Mouse (Mus musculus) T-helper 2 cell (primary cell): ENCODE data around the gene Lemd1.

ENCODE experiments used
- in situ Hi-C: fragments of 300-600 bp; cut with MboI, MseI; formaldehyde crosslinking; loops from one replicate; pipeline ENCODE4 v1.15.1; 2025; ENCODE audit warnings: high pct_unique_total_duplicates

Lemd1 gene

DNA sequence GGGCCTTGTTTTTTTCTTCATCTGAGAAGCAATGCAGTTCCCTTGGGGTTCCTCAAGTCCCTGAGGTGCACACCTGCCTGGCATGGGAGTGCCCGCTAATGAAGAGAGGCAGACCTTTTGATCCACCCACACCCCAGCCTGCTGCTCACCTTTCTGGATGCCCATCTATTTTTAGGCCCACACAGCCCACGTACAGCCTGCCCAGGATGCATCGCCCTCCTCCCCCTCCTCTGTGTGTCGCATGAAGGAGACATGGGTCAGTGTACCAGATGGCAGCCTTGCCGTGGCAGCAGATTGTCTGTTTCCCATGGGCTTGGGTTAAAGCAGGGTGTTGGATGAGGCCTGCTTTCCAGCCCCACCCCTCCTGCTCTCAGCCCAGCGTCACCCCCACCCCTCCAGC, 98.7 kb downstream of the Lemd1 start:
- in situ Hi-C loops: loop anchor here (25.0 kb wide), 1 partner anchor 1353 kb away; the partner anchor contains the start of gene Il19

- in situ Hi-C loops: loop anchor here (25.0 kb wide), 1 partner anchor 1354 kb away; the partner anchor contains the start of gene Il19
These were observed 99.9 kb downstream of the Lemd1 start for GRCm38 (mm10) chr1:132290921-132291675.

- in situ Hi-C loops: loop anchor here (25.0 kb wide), 1 partner anchor 1354 kb away; the partner anchor contains the start of gene Il19
These were observed 100.5 kb downstream of the Lemd1 start for GRCm38 (mm10) chr1:132291706-132292105.

DNA sequence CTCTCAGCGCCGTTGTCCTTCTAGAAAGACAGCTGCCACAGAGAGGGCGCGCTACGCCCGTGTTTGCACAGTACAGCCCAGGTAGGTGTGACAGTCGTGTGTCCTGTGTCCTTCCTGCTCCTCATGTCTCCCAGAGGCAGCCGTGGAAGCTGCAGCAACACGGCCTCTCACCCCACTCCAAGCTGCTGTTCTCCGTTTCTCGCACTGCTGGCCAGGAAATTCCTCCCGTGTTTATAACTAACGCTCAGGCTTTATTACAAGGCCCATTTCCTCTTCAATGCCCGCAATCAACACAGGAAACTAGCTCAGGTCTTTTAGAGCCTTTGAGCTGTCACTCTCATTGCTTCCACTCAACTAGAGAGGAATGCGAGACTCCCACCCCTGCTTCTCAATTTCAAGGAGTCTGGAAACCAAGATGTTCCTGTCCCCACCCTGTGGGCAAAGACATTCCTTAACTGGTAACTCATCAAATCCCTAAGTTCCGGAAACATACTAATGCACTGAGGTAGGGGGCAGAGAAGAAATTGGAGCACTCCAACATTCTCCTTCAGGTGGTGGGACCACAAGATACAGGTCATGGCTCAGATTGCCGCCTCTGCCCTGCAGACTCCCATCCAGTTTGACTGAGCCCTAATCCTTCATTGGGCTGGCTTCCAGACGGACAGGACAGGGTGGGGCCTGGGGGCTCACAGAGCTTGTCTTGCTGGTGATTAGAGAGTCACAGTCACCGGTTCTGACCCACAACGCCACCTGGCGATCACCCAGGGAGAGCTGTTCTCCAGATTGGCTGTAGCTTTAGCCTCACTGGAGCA, 101.3 kb downstream of the Lemd1 start:
- in situ Hi-C loops: loop anchor here (25.0 kb wide), 1 partner anchor 1355 kb away; the partner anchor contains the start of gene Il19

- in situ Hi-C loops: loop anchor here (25.0 kb wide), 1 partner anchor 1358 kb away; the partner anchor contains the start of gene Il19
These were observed 104.3 kb downstream of the Lemd1 start for GRCm38 (mm10) chr1:132295506-132295905.

- in situ Hi-C loops: loop anchor here (25.0 kb wide), 1 partner anchor 1359 kb away; the partner anchor contains the start of gene Il19
These were observed 104.8 kb downstream of the Lemd1 start for GRCm38 (mm10) chr1:132296051-132296450.

GRCm38 (mm10) chr1:132298425-132298800, 107.2 kb downstream of the Lemd1 start, which contains the start of gene Klhdc8a:
Gene Klhdc8a, plus strand, starts transcription at chr1:132298626.
- in situ Hi-C loops: loop anchor here (25.0 kb wide), 1 partner anchor 1361 kb away; the partner anchor contains the start of gene Il19

DNA sequence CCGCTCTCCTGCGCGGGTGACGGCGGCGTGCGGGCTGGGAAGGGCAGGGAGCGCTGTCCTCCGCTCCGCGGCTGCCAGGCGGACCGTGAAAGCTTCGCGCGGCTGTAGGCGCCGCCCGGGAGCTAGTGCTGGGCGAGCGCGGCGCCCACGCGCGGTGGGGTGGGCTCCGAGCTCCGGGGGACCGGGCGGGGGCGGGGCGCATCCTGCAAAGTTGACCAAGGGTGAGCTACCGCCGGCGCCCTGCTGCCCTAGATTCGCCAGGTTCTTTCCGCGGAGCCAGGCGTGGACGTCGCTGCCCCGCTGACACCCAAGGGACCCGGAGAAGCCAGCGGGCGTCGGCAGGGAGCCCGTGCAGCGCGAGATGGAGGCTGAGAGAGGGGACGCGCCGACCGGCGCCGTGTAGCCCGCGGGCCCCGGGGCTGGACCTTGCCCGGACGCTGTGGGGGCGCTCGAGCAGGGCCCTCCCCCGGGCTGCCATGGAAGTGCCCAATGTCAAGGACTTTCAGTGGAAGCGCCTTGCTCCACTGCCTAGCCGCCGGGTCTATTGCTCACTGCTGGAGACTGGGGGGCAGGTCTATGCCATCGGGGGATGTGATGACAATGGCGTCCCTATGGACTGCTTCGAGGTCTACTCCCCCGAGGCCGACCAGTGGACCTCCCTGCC, 107.7 kb downstream of the Lemd1 start:
- in situ Hi-C loops: loop anchor here (25.0 kb wide), 1 partner anchor 1362 kb away; the partner anchor contains the start of gene Il19

- in situ Hi-C loops: loop anchor here (25.0 kb wide), 1 partner anchor 1362 kb away; the partner anchor contains the start of gene Il19
These were observed 108.5 kb downstream of the Lemd1 start for GRCm38 (mm10) chr1:132299744-132300143.

DNA sequence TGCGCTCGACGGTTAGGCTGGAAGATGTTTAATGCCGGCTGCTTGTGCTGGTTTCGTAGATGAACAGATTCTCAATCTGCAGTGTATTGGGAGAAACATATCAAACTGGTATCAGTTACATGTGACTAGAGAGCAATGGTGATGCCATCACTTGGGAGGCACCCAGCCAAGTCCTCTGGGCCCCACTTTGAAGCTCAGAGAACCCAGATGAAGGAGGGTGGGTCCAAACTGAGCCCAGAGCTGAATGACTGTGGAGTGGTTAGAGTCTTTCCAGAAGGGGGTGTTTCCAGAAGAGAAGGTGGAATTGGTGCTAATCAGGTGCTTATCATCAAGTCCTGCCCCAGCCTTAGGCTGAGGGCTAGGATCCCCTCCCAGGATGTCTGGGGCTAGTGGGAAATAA, 110.0 kb downstream of the Lemd1 start:
- in situ Hi-C loops: no loop called here

- in situ Hi-C loops: no loop called here
These were observed 111.2 kb downstream of the Lemd1 start for GRCm38 (mm10) chr1:132302341-132302866.

DNA sequence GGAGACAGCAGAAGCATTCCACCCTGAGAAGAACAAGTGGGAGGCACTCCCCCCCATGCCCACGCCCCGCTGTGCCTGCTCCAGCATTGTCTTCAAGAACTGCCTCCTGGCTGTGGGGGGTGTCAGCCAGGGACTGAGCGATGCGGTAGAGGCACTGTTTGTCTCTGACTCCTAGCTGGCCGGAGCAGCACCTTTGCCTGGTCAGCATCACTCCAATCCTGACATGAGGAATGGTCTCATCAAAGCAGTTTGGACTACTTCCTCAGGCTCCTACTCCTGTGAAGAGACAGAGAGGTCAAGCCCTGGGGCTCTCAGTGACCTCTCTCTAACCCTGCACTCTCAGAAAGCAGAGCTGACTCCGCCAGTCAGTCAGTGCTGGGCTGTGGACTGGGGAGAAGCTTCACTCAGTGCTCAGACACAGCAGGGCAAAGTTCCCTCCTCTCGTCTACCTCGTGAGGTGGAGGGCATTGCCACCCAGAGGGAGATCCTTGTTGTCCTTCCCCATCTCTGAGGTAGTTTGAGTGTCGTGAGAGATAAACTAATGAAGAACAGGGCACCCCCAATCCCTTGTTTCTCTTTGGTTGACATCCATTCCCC, 113.5 kb downstream of the Lemd1 start:
- in situ Hi-C loops: loop anchor here (5.0 kb wide), 1 partner anchor 53 kb away; no protein-coding TSS in a partner anchor

DNA sequence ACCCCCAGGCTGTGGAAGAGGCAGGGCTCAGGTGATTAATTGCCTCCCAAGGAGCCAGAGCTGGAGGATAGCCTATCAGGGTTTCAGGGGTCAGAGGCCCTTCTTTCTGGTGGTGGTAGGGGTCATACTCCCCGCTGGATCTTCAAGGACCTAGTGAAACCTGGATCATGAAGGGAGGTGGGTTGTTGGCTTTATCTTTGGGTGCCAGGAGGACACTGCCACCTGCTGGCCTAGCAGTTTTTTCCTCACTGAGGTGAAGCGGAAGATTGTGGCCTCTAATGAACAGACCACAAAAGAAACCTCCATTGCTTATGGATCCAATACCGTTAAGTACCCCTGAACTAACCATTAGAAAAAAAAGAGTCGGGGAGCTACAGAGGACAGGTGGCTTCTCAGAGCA, 114.9 kb downstream of the Lemd1 start:
- in situ Hi-C loops: loop anchor here (5.0 kb wide), 1 partner anchor 51 kb away; no protein-coding TSS in a partner anchor

DNA sequence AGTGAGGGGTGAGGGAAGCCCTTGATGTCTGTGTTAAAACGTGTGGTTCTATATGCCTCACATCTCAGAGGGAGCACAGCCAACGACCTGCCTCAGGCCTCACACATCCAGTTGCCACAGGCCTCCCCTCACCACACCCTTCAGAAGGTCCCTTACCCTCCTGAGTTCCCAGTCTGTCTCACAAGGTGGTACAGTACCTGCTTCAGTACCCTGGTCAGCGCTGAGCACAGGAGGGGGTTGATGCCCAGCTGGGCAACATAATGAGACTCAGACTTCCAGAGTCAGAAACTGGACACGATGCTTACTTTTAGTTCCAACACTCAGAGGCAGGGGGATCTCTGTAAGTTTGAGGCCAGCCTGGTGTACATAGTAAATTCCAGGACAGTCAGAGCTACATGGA, 115.6 kb downstream of the Lemd1 start:
- in situ Hi-C loops: loop anchor here (5.0 kb wide), 1 partner anchor 50 kb away; no protein-coding TSS in a partner anchor

- in situ Hi-C loops: loop anchor here (5.0 kb wide), 1 partner anchor 49 kb away; no protein-coding TSS in a partner anchor
These were observed 116.7 kb downstream of the Lemd1 start for GRCm38 (mm10) chr1:132307962-132308361.

DNA sequence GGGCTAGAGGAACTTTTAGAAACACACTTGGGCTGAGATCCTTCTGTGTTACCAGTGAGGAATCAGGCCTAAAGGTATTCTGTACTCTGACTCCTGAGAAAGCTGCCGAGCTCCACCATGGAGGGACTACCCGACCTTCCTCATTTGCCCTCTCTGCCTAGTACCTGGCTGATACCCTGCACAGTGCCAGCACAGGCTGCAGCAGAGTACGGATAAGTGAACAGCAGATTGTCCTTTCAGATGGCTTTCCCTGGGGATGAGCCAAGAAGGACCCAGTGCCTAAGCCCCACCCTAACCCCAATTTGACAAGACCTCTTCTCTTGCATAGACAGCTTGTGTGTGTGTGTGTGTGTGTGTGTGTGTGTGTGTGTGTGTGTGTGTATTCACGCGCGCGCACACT, 117.4 kb downstream of the Lemd1 start:
- in situ Hi-C loops: loop anchor here (5.0 kb wide), 1 partner anchor 49 kb away; no protein-coding TSS in a partner anchor
